Mouse (Mus musculus): Measurements from ENCODE around the gene Nr4a1. TPM values are rescaled to one million over a fixed set of nuclear protein-coding genes. Genes with fewer than 3 reads are reported as not detected.

The Nr4a1 gene
- polyA plus RNA-seq, 1 experiment from 2014 or later: 5.1 TPM

- Histone ChIP-seq H3K9me3 (ENCODE audit: control insufficient read depth, low read length) (no peaks in the 10 kb centered on the region), H3K4me3 (replicated peaks; ENCODE audit: low read length) (no peak overlapping the region), H3K4me1 (replicated peaks; ENCODE audit: control insufficient read depth, insufficient read depth, low read length) (peaks cover 9% of the 10 kb centered on the region), H3K9ac (no peak overlapping the region), H3K27ac (no peak overlapping the region), H3K4me2 (replicated peaks) (no peak overlapping the region), H3K27me3 (ENCODE audit: control insufficient read depth, insufficient read depth, low read length) (no peaks in the 10 kb centered on the region), H3K36me3 (replicated peaks; ENCODE audit: control insufficient read depth, insufficient read depth) (peaks cover 57% of the 10 kb centered on the region)
- WGBS: 88% methylated on average over 6 of the region's 6 CpGs
- ATAC-seq (ENCODE audit: low FRiP score) (no peak), DNase-seq (ENCODE audit: low spot score) (no peak)
These were observed 33.3 kb downstream of the Nr4a1 start for GRCm38 (mm10) chr15:101287361-101287760.

GRCm38 (mm10) chr15:101290354-101290753 lies 36.3 kb downstream of the Nr4a1 start:
- H3K36me3 ChIP-seq (replicated peaks; ENCODE audit: control insufficient read depth, insufficient read depth): peaks cover 59% of the 10 kb centered on the region

DNA sequence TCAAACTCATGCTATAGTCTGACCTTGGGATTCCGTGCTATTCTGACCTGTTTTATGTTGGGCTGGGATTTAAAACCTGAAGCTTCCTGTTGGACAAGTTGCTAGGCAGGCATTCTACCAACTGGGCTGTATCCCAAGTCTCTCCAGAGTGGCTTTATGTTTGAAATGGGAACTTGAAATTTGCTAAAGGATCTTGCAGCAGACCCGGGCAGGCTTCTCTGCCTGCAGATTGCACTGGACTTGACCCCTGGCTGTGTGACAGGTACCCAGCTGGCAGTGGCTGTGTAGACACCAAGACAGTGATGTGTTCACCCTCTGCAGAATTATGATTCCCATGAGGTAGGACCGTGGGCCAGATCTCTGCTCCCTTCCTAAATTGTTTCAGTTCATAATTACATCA lies 37.9 kb downstream of the Nr4a1 start:
- Histone ChIP-seq H3K9me3 (ENCODE audit: control insufficient read depth, low read length) (no peaks in the 10 kb centered on the region), H3K27ac (no peak overlapping the region), H3K4me3 (replicated peaks; ENCODE audit: low read length) (no peak overlapping the region), H3K4me1 (replicated peaks; ENCODE audit: control insufficient read depth, insufficient read depth, low read length) (no peaks in the 10 kb centered on the region), H3K27me3 (ENCODE audit: control insufficient read depth, insufficient read depth, low read length) (no peaks in the 10 kb centered on the region), H3K4me2 (replicated peaks) (no peak overlapping the region), H3K36me3 (replicated peaks; ENCODE audit: control insufficient read depth, insufficient read depth) (peaks cover 55% of the 10 kb centered on the region), H3K9ac (no peak overlapping the region)
- no peak for DNase-seq (ENCODE audit: low spot score)
- WGBS: 91% methylated on average over 3 of the region's 3 CpGs
- ATAC-seq (ENCODE audit: low FRiP score): no peak

More at GRCm38 (mm10) chr15:101290354-101290753, 36.3 kb downstream of the Nr4a1 start:
- H3K27ac ChIP-seq: no peak overlapping the region
- H3K4me3 ChIP-seq (replicated peaks; ENCODE audit: low read length): no peak overlapping the region
- ATAC-seq (ENCODE audit: low FRiP score) (no peak), DNase-seq (ENCODE audit: low spot score) (no peak)
- no peak overlapping the region for H3K4me2 ChIP-seq (replicated peaks)
- H3K27me3 ChIP-seq (ENCODE audit: control insufficient read depth, insufficient read depth, low read length): no peaks in the 10 kb centered on the region
- WGBS: 97% methylated on average over 15 of the region's 15 CpGs
- H3K4me1 ChIP-seq (replicated peaks; ENCODE audit: control insufficient read depth, insufficient read depth, low read length): no peaks in the 10 kb centered on the region; the same call in 1 of the 2 replicates
- H3K9ac ChIP-seq: no peak overlapping the region
- no peaks in the 10 kb centered on the region for H3K9me3 ChIP-seq (ENCODE audit: control insufficient read depth, low read length)

GRCm38 (mm10) chr15:101293025-101293621 lies 39.1 kb downstream of the Nr4a1 start, which contains the start of gene 6030408B16Rik:
Gene 6030408B16Rik (plus strand): TSS chr15:101293212.
- H3K4me3 ChIP-seq (replicated peaks; ENCODE audit: low read length): no peak within 1 kb of the TSS
- DNase-seq (ENCODE audit: low spot score) (no peak), ATAC-seq (ENCODE audit: low FRiP score) (no peak)
- no peak within 1 kb of the TSS for H3K9ac ChIP-seq
- H3K36me3 ChIP-seq (replicated peaks; ENCODE audit: control insufficient read depth, insufficient read depth): peaks cover 44% of the 10 kb centered on the region
- no peaks in the 10 kb centered on the region for H3K4me1 ChIP-seq (replicated peaks; ENCODE audit: control insufficient read depth, insufficient read depth, low read length)
- no peaks in the 10 kb centered on the region for H3K27me3 ChIP-seq (ENCODE audit: control insufficient read depth, insufficient read depth, low read length)
- H3K9me3 ChIP-seq (ENCODE audit: control insufficient read depth, low read length): no peaks in the 10 kb centered on the region
- WGBS: 66% methylated on average over 18 of the region's 18 CpGs
- no peak within 1 kb of the TSS for H3K4me2 ChIP-seq (replicated peaks)
- no peak within 1 kb of the TSS for H3K27ac ChIP-seq

DNA sequence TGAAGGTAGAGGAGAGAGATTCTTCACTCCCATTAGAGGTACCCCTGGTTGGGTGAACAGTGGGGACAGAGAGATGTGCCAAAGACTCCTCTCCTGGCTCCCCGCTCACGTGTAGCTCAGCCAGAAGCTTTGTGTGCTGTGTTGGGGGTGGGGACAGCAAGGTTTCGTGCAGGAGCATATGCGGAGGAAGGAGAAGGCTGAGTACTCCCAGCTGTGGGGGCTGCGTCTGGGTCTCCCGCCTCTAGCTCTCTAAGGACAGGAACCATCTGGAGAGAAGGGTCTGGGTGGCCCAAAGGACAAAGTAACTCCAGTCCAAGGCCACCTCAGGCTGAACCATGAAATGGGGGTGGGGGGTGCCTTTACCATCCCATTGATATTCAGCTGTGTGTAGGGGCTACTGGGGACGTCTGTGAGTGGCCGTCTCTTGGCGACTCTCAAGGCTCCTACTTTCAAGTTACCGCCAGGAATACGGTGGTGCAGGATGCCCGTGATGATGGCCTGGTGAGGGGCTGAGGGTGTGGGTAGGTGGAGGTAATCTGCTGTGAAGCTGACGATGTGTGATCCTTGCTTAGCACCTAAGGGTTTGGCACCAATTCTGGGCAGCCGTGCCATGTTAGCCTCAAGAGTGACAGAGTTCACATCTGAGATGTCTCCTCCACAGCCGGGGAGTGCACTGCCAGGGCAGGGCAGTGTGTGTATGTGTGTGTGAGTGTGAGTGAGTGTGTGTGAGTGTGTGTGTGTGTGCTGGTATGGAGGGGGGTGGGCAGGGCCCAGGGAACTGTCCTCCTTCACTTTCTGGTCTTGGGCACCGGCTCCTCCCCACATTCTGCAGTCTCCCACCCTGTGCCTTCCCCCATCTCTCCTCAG lies 40.2 kb downstream of the Nr4a1 start:
- no peaks in the 10 kb centered on the region for H3K9me3 ChIP-seq (ENCODE audit: control insufficient read depth, low read length)
- ATAC-seq (ENCODE audit: low FRiP score): no peak
- WGBS: 68% methylated on average over 16 of the region's 16 CpGs

GRCm38 (mm10) chr15:101295106-101295505 lies 41.0 kb downstream of the Nr4a1 start:
- Histone ChIP-seq H3K4me1 (replicated peaks; ENCODE audit: control insufficient read depth, insufficient read depth, low read length) (no peaks in the 10 kb centered on the region), H3K4me3 (replicated peaks; ENCODE audit: low read length) (no peak overlapping the region), H3K9me3 (ENCODE audit: control insufficient read depth, low read length) (no peaks in the 10 kb centered on the region), H3K27ac (no peak overlapping the region), H3K4me2 (replicated peaks) (no peak overlapping the region), H3K36me3 (replicated peaks; ENCODE audit: control insufficient read depth, insufficient read depth) (peaks cover 25% of the 10 kb centered on the region), H3K27me3 (ENCODE audit: control insufficient read depth, insufficient read depth, low read length) (no peaks in the 10 kb centered on the region), H3K9ac (no peak overlapping the region)
- DNase-seq (ENCODE audit: low spot score) (no peak), ATAC-seq (ENCODE audit: low FRiP score) (no peak)
- WGBS: 83% methylated on average over 7 of the region's 7 CpGs

More for the DNA sequence above, 40.2 kb downstream of the Nr4a1 start:
- H3K4me3 ChIP-seq (replicated peaks; ENCODE audit: low read length): no peak overlapping the region
- no peak overlapping the region for H3K27ac ChIP-seq
- no peak overlapping the region for H3K9ac ChIP-seq
- no peaks in the 10 kb centered on the region for H3K4me1 ChIP-seq (replicated peaks; ENCODE audit: control insufficient read depth, insufficient read depth, low read length)
- peaks cover 33% of the 10 kb centered on the region for H3K36me3 ChIP-seq (replicated peaks; ENCODE audit: control insufficient read depth, insufficient read depth)
- no peaks in the 10 kb centered on the region for H3K27me3 ChIP-seq (ENCODE audit: control insufficient read depth, insufficient read depth, low read length)
- H3K4me2 ChIP-seq (replicated peaks): no peak overlapping the region
- DNase-seq (ENCODE audit: low spot score): no peak

DNA sequence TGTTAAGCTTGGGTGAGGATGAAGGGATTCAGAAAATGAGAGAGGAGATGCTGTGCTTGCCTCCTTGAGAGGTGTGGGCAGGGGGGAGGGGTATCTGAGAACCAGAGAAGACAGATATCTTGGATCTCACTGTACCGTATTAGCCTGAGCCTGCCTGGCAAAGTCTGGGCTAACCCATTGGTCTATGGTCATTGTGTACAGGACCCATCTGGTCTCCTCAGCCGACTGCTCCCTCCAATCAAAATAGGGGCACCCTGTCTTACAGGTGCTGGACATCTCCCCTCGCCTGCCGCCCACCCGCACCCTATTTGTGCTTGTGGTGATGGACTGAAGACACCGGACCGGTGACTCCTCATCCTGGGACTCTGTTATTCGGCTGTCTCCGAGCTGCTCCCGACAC lies 41.5 kb downstream of the Nr4a1 start:
- WGBS: 92% methylated on average over 10 of the region's 10 CpGs
- ATAC-seq (ENCODE audit: low FRiP score): no peak

GRCm38 (mm10) chr15:101296091-101296490 lies 42.0 kb downstream of the Nr4a1 start:
- Histone ChIP-seq H3K27ac (no peak overlapping the region), H3K9ac (no peak overlapping the region), H3K4me3 (replicated peaks; ENCODE audit: low read length) (no peak overlapping the region), H3K4me2 (replicated peaks) (no peak overlapping the region), H3K27me3 (ENCODE audit: control insufficient read depth, insufficient read depth, low read length) (no peaks in the 10 kb centered on the region), H3K4me1 (replicated peaks; ENCODE audit: control insufficient read depth, insufficient read depth, low read length) (no peaks in the 10 kb centered on the region), H3K36me3 (replicated peaks; ENCODE audit: control insufficient read depth, insufficient read depth) (peaks cover 15% of the 10 kb centered on the region), H3K9me3 (ENCODE audit: control insufficient read depth, low read length) (no peaks in the 10 kb centered on the region)
- ATAC-seq (ENCODE audit: low FRiP score) (no peak), DNase-seq (ENCODE audit: low spot score) (no peak)
- 87% methylated on average over 11 of the region's 11 CpGs for WGBS

More for the DNA sequence above, 41.5 kb downstream of the Nr4a1 start:
- no peaks in the 10 kb centered on the region for H3K4me1 ChIP-seq (replicated peaks; ENCODE audit: control insufficient read depth, insufficient read depth, low read length)
- H3K4me3 ChIP-seq (replicated peaks; ENCODE audit: low read length): no peak overlapping the region
- no peaks in the 10 kb centered on the region for H3K9me3 ChIP-seq (ENCODE audit: control insufficient read depth, low read length)
- DNase-seq (ENCODE audit: low spot score): no peak
- peaks cover 20% of the 10 kb centered on the region for H3K36me3 ChIP-seq (replicated peaks; ENCODE audit: control insufficient read depth, insufficient read depth)
- no peaks in the 10 kb centered on the region for H3K27me3 ChIP-seq (ENCODE audit: control insufficient read depth, insufficient read depth, low read length)
- no peak overlapping the region for H3K9ac ChIP-seq
- H3K4me2 ChIP-seq (replicated peaks): no peak overlapping the region
- no peak overlapping the region for H3K27ac ChIP-seq

GRCm38 (mm10) chr15:101297988-101298387 lies 43.9 kb downstream of the Nr4a1 start:
- DNase-seq (ENCODE audit: low spot score) (no peak), ATAC-seq (ENCODE audit: low FRiP score) (no peak)
- Histone ChIP-seq H3K36me3 (replicated peaks; ENCODE audit: control insufficient read depth, insufficient read depth) (no peaks in the 10 kb centered on the region), H3K27me3 (ENCODE audit: control insufficient read depth, insufficient read depth, low read length) (no peaks in the 10 kb centered on the region), H3K4me3 (replicated peaks; ENCODE audit: low read length) (no peak overlapping the region), H3K4me2 (replicated peaks) (no peak overlapping the region; the same call in 1 of the 2 replicates), H3K9ac (no peak overlapping the region), H3K4me1 (replicated peaks; ENCODE audit: control insufficient read depth, insufficient read depth, low read length) (no peaks in the 10 kb centered on the region), H3K9me3 (ENCODE audit: control insufficient read depth, low read length) (no peaks in the 10 kb centered on the region), H3K27ac (no peak overlapping the region)
- WGBS: 32% methylated on average over 7 of the region's 7 CpGs
